Mouse (Mus musculus): ENCODE data around the gene Pym1. TPM values are rescaled to one million over a fixed set of nuclear protein-coding genes. Genes with fewer than 3 reads are reported as not detected.

The Pym1 gene
- polyA plus RNA-seq, 1 experiment from 2014 or later: 41.4 TPM

Other genes starting within 250 kb of the Pym1 start
- gene Myl6b, start 249.2 kb upstream of the Pym1 start, polyA plus RNA-seq (2015; fragmentation: Nextera tagmentation; extraction: Ambion mirVana): 4.2 and 4.7 TPM in 2 replicates
- gene Esyt1, start 222.0 kb upstream of the Pym1 start, polyA plus RNA-seq (2015; fragmentation: Nextera tagmentation; extraction: Ambion mirVana): 19.4 and 22.8 TPM in 2 replicates
- gene Zc3h10, start 200.1 kb upstream of the Pym1 start, polyA plus RNA-seq (2015; fragmentation: Nextera tagmentation; extraction: Ambion mirVana): 16.2 and 17.7 TPM in 2 replicates
- 4,214 and 4,446 TPM in 2 replicates for gene Rpl41, start 198.6 kb upstream of the Pym1 start, polyA plus RNA-seq (2015; fragmentation: Nextera tagmentation; extraction: Ambion mirVana)
- 205 and 207 TPM in 2 replicates for gene Pa2g4, start 181.9 kb upstream of the Pym1 start, polyA plus RNA-seq (2015; fragmentation: Nextera tagmentation; extraction: Ambion mirVana)
- 9.7 and 10.7 TPM in 2 replicates for gene Erbb3, start 158.2 kb upstream of the Pym1 start, polyA plus RNA-seq (2015; fragmentation: Nextera tagmentation; extraction: Ambion mirVana)
- gene Rps26, start 121.1 kb upstream of the Pym1 start, polyA plus RNA-seq (2015; fragmentation: Nextera tagmentation; extraction: Ambion mirVana): 752 and 867 TPM in 2 replicates
- 1.9 and 2.2 TPM in 2 replicates for gene Ikzf4, start 101.9 kb upstream of the Pym1 start, polyA plus RNA-seq (2015; fragmentation: Nextera tagmentation; extraction: Ambion mirVana)
- 11.7 and 13.2 TPM in 2 replicates for gene Suox, start 73.8 kb upstream of the Pym1 start, polyA plus RNA-seq (2015; fragmentation: Nextera tagmentation; extraction: Ambion mirVana)
- 71.4 and 72.3 TPM in 2 replicates for gene Rab5b, start 51.6 kb upstream of the Pym1 start, polyA plus RNA-seq (2015; fragmentation: Nextera tagmentation; extraction: Ambion mirVana)
- 1.2 TPM in 2 replicates for gene Pmel, start 43.7 kb upstream of the Pym1 start, polyA plus RNA-seq (2015; fragmentation: Nextera tagmentation; extraction: Ambion mirVana)
- gene Cdk2, start 42.9 kb upstream of the Pym1 start, polyA plus RNA-seq (2015; fragmentation: Nextera tagmentation; extraction: Ambion mirVana): 106 and 107 TPM in 2 replicates
- gene Dgka, start 3.0 kb upstream of the Pym1 start, polyA plus RNA-seq (2015; fragmentation: Nextera tagmentation; extraction: Ambion mirVana): 5.9 and 6.0 TPM in 2 replicates
- gene Mmp19, start 43.0 kb downstream of the Pym1 start, polyA plus RNA-seq (2015; fragmentation: Nextera tagmentation; extraction: Ambion mirVana): 0.73 and 1.6 TPM in 2 replicates
- 54.0 and 56.0 TPM in 2 replicates for gene Dnajc14, start 56.2 kb downstream of the Pym1 start, polyA plus RNA-seq (2015; fragmentation: Nextera tagmentation; extraction: Ambion mirVana)
- 16.7 and 20.6 TPM in 2 replicates for gene Tmem198b, start 56.5 kb downstream of the Pym1 start, polyA plus RNA-seq (2015; fragmentation: Nextera tagmentation; extraction: Ambion mirVana)
- 208 and 213 TPM in 2 replicates for gene Sarnp, start 69.4 kb downstream of the Pym1 start, polyA plus RNA-seq (2015; fragmentation: Nextera tagmentation; extraction: Ambion mirVana)
- gene Ormdl2, start 73.8 kb downstream of the Pym1 start, polyA plus RNA-seq (2015; fragmentation: Nextera tagmentation; extraction: Ambion mirVana): 80.9 and 83.4 TPM in 2 replicates
- gene Gdf11, start 143.8 kb downstream of the Pym1 start, polyA plus RNA-seq (2015; fragmentation: Nextera tagmentation; extraction: Ambion mirVana): 7.2 and 8.7 TPM in 2 replicates
- 671 and 731 TPM in 2 replicates for gene Cd63, start 153.1 kb downstream of the Pym1 start, polyA plus RNA-seq (2015; fragmentation: Nextera tagmentation; extraction: Ambion mirVana)
- 15.3 and 18.8 TPM in 2 replicates for gene Rdh5, start 175.0 kb downstream of the Pym1 start, polyA plus RNA-seq (2015; fragmentation: Nextera tagmentation; extraction: Ambion mirVana)
- gene Bloc1s1, start 176.1 kb downstream of the Pym1 start, polyA plus RNA-seq (2015; fragmentation: Nextera tagmentation; extraction: Ambion mirVana): 220 and 231 TPM in 2 replicates
- 3.6 and 4.2 TPM in 2 replicates for gene Itga7, start 185.9 kb downstream of the Pym1 start, polyA plus RNA-seq (2015; fragmentation: Nextera tagmentation; extraction: Ambion mirVana)
- gene Mettl7b, start 213.1 kb downstream of the Pym1 start, polyA plus RNA-seq (2015; fragmentation: Nextera tagmentation; extraction: Ambion mirVana): 5.6 and 6.4 TPM in 2 replicates
- gene Olfr9, start 241.5 kb downstream of the Pym1 start, polyA plus RNA-seq (2015; fragmentation: Nextera tagmentation; extraction: Ambion mirVana): not detected in 2 replicates